Mouse (Mus musculus) left cerebral cortex, adult 11 months (tissue): ENCODE measurements around the gene Lamtor2.
A peak's percentile ranks its signal among the peaks of the same experiment; 100 is the strongest.

ENCODE experiments used
- DNase-seq: peaks from one replicate; pipeline ENCODE4 v3.0.0; 2022; ENCODE audit warnings: low spot score

Gene Lamtor2

DNA sequence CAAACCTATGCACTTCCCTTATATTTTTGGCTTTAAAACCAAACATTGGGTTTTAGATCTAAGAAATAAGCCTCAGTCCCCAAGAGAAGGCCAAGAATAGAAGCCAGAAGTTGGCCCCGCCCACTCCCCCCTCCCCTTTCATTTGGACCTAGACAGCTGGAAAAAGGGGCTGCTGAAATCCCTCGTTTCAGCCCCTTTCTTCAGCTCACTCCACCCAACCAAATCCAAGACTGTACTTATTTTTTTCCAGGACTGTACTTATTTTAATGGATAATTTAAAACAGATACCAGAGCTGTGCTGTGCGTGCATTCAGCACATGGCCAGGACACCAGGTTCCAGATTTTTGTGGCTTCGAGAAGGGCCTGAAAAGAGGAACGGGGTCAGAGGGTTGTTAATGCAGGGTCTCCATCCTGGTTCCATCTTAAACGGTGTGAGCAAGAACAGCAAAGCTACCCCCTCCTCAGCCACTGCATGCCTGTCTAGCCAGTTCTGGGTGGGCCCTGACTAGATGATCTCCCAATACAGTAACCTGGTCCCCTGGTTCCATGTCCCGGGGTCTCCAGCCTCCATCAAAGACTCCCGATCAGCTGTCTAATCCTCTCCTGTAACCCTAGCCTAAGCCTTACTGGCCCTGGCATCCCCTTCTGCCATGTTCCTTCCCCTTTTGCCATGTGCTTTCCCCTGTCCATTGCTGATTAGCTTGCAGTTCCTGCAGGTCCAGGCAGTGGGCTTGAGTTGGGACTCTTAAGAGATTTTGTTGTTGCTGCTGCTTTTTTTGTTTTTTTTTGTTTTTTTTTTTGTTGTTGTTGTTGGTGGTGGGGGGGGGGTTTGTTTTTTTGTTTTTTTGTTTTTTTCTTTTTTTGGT lies 48.8 kb downstream of the Lamtor2 start:
- no peak for DNase-seq

- DNase-seq: no peak
These were observed 49.4 kb downstream of the Lamtor2 start for GRCm38 (mm10) chr3:88503505-88503863.

DNA sequence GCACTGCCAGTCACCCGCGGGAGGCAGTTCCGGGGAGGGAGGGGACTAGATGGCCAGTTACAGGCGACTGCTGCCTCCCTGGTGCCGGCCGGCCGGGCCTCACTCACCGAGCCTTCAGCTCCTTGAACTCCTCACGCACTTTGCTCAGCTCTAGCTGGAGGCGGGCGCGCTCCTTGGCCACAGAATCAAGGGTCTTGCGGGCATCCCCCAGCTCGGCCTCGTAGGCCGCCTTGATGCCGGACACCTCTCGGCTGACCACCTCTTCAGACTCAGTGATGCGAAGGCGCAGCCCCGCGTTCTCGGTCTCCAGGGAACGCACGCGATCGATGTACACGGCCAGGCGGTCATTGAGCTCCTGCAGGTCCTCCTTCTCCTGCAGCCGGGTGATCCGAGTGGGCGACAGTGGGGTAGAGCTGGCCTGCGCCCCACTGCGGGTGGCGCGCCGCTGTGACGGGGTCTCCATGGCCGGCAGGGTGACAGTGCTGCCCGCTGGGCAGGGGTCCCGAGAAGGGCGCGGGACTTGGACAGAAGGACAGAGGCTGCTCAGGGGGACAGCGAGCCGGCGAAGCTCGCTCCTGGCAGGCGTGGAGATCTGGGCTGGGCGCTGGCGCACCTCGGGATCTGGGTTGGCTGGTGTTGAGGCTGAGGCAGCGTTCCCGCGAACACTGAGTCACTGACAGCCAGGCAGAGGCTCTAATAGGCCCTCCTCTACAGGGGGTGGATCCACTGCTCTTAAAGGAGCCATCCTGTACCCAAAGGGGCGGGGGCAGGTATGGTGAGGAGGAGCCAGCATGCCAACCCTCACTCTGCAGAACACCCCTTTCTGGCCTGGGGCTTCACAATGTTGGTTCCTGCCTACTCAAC lies 50.0 kb downstream of the Lamtor2 start:
- peak; percentile 86 for DNase-seq

- DNase-seq: no peak
These were observed 50.8 kb downstream of the Lamtor2 start for GRCm38 (mm10) chr3:88502031-88502571.

DNA sequence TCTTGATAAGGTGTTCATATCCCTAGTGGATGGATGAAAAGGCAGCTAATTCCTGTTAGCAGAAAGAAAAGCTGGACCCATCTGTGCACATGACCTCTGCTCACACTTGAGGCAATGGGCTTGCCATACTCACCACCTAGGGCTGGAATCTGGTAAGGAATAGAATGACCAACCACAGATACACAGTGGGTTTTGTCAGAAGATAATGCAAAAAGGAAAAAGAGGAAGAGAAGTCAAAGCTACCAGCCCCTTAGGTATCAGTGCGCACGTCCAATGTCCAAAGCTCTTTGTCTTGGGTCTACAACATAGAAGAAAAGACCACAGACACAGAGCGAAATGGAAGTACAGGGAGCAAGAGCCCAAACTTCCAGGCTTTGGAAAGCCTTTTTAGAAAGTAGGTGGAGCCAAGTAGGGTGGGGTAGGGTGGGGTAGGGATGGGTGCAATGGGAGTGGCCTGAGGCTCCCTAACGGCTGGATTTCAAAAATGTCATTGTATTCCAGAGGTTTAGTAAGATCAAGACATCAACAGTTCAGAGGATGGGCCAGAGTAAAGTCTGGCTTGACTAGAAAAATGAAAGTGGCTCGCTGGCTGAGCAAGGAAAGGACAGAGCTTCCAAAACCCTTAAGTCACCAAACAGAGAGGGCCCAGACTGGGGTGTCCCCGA lies 51.4 kb downstream of the Lamtor2 start:
- no peak for DNase-seq

DNA sequence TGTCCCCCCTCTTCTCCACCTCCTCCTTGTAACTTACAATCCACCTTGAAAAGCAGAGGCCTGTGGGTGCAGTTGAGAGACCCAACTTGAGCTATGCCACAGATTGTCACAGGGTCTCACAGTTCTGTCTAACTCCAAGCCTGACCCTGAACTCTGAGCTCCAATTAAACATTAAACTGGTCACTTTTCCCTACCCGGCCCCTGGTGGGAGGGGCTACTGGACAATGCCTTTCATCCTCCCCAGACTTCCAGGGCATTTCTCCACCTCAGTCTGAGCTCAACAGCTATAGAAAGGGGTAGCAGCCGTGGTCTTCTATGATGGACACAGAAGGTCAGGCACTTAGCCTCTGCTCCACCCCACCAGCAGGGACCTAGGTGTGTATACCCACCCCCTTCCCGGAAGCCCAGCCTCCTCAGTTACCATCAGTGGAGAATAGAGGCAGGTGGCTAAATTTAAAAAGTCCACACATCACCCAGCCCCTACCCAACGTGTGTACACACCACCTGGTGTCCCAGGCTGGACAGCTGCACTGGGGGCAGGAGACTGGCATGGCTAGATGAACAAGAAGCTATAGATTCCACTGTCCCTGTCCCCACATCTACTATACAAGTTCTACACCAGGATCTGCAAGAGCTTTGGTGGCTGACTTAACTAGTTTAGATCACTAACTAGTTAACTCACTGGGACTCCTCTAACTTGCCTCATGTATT lies 52.1 kb downstream of the Lamtor2 start:
- DNase-seq: no peak

- DNase-seq: no peak
These were observed 52.8 kb downstream of the Lamtor2 start for GRCm38 (mm10) chr3:88500087-88500486.
